Mouse (Mus musculus) embryonic fibroblast, embryonic 13.5 days (primary cell): ENCODE data around the gene Cenpq. TPM values are rescaled to one million over a fixed set of nuclear protein-coding genes. Genes with fewer than 3 reads are reported as not detected.

Experiments used
- H3K27ac ChIP-seq: 2 replicates; pipeline ENCODE4 v1.5.1; 2012; ENCODE audit warnings: low read length, control low read depth, inconsistent platforms; ENCODE audit not compliant: insufficient read depth
- H3K4me1 ChIP-seq: 2 replicates; pipeline ENCODE4 v1.6.1; 2011; ENCODE audit warnings: low read length; ENCODE audit not compliant: control insufficient read depth, insufficient read depth
- H3K4me3 ChIP-seq: 2 replicates; pipeline ENCODE4 v1.5.1; 2011; ENCODE audit warnings: mild to moderate bottlenecking, control low read depth, low read length; ENCODE audit not compliant: insufficient read depth
- CTCF ChIP-seq: IDR thresholded peaks from 2 replicates; pipeline ENCODE4 v1.5.1; 2011; ENCODE audit warnings: mild to moderate bottlenecking, control low read depth, low read length, moderate library complexity, borderline replicate concordance; ENCODE audit not compliant: insufficient read depth
- POLR2A ChIP-seq: IDR thresholded peaks from 2 replicates; pipeline ENCODE4 v1.6.1; 2011; ENCODE audit warnings: low read depth, mild to moderate bottlenecking, control low read depth, low read length, moderate library complexity
- polyA plus RNA-seq: library from polyadenylated mRNA; stranded (reverse); fragments of >200 nt; gene quantifications from 2 replicates; pipeline ENCODE4 v1.2.4, GENCODE M21; 2011; ENCODE audit warnings: low read depth; ENCODE audit not compliant: missing spikeins, insufficient read length

The Cenpq gene
- polyA plus RNA-seq = 11.6 and 20.8 TPM in 2 replicates

DNA sequence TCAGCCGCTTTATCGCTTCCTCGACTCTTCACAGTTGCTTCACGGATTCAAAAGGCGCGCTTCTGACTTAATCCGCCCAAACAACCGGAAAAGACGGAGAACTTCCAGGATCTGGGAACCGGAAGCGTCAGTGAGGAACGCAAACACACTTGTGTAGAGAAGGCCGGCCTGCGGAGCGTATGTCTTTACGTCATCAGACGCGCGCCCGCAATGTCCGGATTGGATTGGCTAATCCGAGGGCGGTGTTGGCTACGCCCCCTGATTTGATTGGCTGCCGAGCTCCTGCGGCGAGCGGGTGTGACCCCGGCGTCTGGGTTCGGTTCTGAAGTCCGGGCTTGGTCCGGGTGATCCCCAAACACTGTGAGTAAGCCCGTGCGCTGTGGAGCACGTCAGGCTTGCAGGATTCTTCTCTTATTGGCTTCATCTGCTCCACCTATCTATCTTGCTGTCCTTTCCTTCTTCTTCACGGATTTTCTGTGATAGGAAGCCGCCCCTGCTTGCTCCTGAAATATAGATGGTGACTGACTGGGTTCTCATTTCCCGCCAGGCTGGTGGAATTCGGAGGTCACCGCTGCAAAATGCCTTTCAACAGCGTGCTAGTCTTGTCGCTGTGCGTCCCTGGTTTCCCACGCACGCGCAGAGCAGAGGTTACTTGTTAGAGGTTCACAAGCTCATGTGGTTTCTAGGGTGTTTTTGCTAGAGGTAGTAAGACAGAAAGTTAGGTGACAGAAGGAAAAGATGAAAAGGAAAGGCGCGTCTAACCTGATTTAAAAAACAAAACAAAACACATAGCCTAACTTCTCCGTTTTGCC lies at the start of gene Cenpq, which contains the start of gene Mut:
Gene Cenpq (minus strand): TSS at position 628 of the 812 bp plus-strand sequence.
Gene Mut (plus strand): TSS at position 266 of the 812 bp plus-strand sequence.
- Histone ChIP-seq H3K27ac (peak within 1 kb of the TSS; percentile 81), H3K4me1 (no peaks in the 10 kb centered on the region; the same call in 1 of the 2 replicates), H3K4me3 (peak within 1 kb of the TSS; percentile 87)
- TF ChIP-seq POLR2A = peak; percentile 78
- no peak for TF ChIP-seq CTCF

DNA sequence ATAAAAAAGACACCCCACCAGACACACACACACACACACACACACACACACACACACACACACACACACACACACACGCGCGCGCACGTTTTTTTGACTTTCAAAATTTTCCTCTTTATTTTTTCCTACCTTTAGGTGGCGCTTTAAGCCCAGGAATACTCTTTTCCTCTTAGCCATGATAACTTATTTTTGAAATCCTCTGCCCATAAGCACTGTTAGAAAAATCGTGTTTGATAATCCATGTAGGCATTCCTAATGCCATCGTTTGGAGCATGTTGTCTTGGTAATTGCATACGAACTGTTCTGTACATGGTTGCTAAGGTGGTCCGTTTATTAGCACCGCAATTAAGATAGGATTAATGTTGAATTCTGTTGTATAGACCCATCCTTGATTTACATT lies 43.1 kb upstream of the Cenpq start:
- Histone ChIP-seq H3K27ac (no peak overlapping the region), H3K4me1 (no peaks in the 10 kb centered on the region), H3K4me3 (no peak overlapping the region)
- TF ChIP-seq POLR2A (no peak), CTCF (no peak)

DNA sequence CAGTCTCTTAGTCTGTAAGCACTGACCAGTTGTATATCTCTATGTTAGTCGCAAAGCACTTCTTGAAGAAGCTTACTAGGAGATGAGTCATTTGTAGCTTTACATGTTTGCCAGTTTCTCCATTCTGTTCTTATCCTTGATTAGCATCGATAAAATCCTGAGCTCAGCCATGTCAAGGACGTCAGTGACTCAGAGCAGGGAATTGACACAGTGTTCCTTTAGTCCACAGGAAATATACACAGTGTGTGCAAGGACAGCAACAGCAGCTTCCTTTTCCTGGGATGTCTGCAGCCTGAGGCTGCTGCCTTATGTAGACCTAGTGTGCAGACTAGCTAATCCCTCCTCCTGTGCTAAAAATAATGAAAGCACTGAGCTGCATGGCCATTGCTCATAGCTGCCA lies 13.7 kb upstream of the Cenpq start:
- no peak overlapping the region for H3K4me3 ChIP-seq
- no peak for TF ChIP-seq CTCF
- no peak for TF ChIP-seq POLR2A
- no peaks in the 10 kb centered on the region for H3K4me1 ChIP-seq
- H3K27ac ChIP-seq = no peak overlapping the region

GRCm38 (mm10) chr17:40933985-40934384 lies 862 bp downstream of the Cenpq start:
- no peak overlapping the region for H3K27ac ChIP-seq
- H3K4me3 ChIP-seq = peak overlapping the region; percentile 87
- H3K4me1 ChIP-seq = no peaks in the 10 kb centered on the region; the same call in 1 of the 2 replicates
- TF ChIP-seq CTCF (no peak), POLR2A (no peak)

DNA sequence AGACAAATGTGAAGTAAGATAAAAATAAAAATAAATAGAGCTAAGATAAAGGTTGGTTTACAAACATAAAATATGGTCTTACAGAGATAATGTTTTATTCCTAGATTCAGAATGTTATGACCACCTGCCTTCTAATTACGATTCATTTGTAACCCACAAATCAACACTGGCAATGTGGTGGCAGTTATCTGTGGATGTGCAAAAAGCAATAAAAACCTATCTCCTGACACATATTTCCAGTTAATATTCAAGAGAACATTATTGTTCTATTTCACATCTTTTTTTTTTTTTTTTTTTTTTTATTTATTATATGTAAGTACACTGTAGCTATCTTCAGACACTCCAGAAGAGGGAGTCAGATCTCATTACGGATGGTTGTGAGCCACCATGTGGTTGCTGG lies 19.3 kb downstream of the Cenpq start:
- TF ChIP-seq CTCF = no peak
- TF ChIP-seq POLR2A = no peak
- Histone ChIP-seq H3K4me1 (no peaks in the 10 kb centered on the region), H3K27ac (no peak overlapping the region), H3K4me3 (no peak overlapping the region)

- TF ChIP-seq CTCF (no peak), POLR2A (no peak)
- no peak within 1 kb of the TSS for H3K27ac ChIP-seq
- H3K4me1 ChIP-seq = no peaks in the 10 kb centered on the region
- no peak within 1 kb of the TSS for H3K4me3 ChIP-seq
Measured at GRCm38 (mm10) chr17:40914250-40914649, 20.6 kb downstream of the Cenpq start, which contains the start of gene Glyatl3. Gene Glyatl3 (minus strand): TSS chr17:40914350.

DNA sequence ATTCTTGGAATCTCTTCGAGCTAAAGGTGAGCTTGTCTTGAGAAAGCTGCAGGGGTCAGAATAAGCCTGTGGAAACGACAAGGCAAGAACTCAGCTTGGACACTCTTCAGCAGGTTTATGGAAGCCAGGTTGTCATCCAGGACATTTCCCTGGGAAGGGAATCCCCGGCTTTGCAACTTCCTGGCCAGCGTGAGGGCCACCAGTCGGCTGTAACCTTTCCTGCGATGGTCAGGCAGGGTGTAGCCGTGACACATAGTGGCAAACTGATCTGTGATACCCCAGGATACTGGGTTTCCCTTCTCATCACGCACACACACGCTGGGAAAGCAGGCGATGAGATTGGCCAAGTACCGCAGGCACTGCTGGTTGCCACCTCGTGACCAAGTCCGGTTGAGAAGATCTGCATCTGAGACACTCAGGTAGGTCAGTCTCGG lies 30.1 kb downstream of the Cenpq start:
- H3K4me3 ChIP-seq = no peak overlapping the region
- H3K4me1 ChIP-seq = no peaks in the 10 kb centered on the region
- no peak for TF ChIP-seq POLR2A
- no peak overlapping the region for H3K27ac ChIP-seq

DNA sequence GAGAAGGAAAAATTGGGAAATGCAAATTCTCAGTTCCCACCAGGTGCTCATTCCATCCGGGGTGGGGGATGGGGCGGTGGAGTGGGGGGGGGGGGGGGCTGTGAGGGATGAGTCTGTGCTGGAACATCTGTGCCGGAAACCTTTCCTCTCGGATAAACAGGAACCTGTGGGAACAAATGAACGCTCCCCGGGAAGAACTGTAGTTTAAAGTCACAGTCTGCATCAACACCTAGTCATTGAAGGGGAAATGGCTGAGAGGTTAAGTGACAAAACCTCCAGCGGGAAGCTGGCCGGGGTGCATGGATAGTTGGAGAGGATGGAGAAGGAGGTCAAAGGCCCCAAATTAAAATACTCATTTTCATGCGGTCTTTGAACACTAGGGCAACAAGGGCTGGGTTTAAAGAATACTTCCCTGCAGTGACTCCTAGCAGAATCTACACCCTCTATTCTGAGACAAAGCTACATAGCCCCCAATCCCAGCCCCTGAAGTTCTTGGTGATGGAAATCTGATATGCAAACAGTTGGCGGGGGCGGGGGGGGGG lies 30.7 kb downstream of the Cenpq start:
- TF ChIP-seq POLR2A (no peak), CTCF (no peak)
- Histone ChIP-seq H3K27ac (no peak overlapping the region), H3K4me3 (no peak overlapping the region), H3K4me1 (no peaks in the 10 kb centered on the region)

GRCm38 (mm10) chr17:40903345-40903744 lies 31.5 kb downstream of the Cenpq start:
- H3K4me1 ChIP-seq = no peaks in the 10 kb centered on the region
- TF ChIP-seq POLR2A = no peak
- TF ChIP-seq CTCF = no peak
- H3K27ac ChIP-seq = no peak overlapping the region
- H3K4me3 ChIP-seq = no peak overlapping the region

GRCm38 (mm10) chr17:40899783-40900363 lies 35.0 kb downstream of the Cenpq start:
- Histone ChIP-seq H3K27ac (no peak overlapping the region), H3K4me3 (no peak overlapping the region), H3K4me1 (no peaks in the 10 kb centered on the region)
- TF ChIP-seq POLR2A (no peak), CTCF (no peak)
